Mouse (Mus musculus) midbrain, embryonic 10.5 days (tissue): ENCODE results near the gene Kif28. TPM values are rescaled to one million over a fixed set of nuclear protein-coding genes. Genes with fewer than 3 reads are reported as not detected.
"Not testable (repeated sequence)": the region's sequence is repeated elsewhere in the genome, so short reads cannot be mapped to it uniquely, and the experiment has no call there.

Source experiments
- DNase-seq: peaks from one replicate; pipeline ENCODE4 v3.0.0-alpha.2; 2017; ENCODE audit warnings: low spot score
- H3K27ac ChIP-seq: fragments of 300-500 bp; sonication (generic); replicated peaks from 2 replicates; pipeline ENCODE4 v1.5.1; 2016; ENCODE audit warnings: mild to moderate bottlenecking
- H3K27me3 ChIP-seq: fragments of 300-500 bp; sonication (generic); 2 replicates; pipeline ENCODE4 v1.6.1; 2016; ENCODE audit warnings: low read depth, mild to moderate bottlenecking; ENCODE audit not compliant: poor library complexity, severe bottlenecking
- H3K36me3 ChIP-seq: fragments of 300-500 bp; sonication (generic); 2 replicates; pipeline ENCODE4 v1.6.1; 2016; ENCODE audit warnings: mild to moderate bottlenecking, moderate library complexity
- H3K4me1 ChIP-seq: fragments of 300-500 bp; sonication (generic); 2 replicates; pipeline ENCODE4 v1.6.1; 2016
- H3K4me3 ChIP-seq: fragments of 300-500 bp; sonication (generic); 2 replicates; pipeline ENCODE4 v1.5.1; 2016; ENCODE audit warnings: mild to moderate bottlenecking, moderate library complexity
- H3K9me3 ChIP-seq: fragments of 300-500 bp; sonication (generic); replicated peaks from 2 replicates; pipeline ENCODE4 v1.6.1; 2016; ENCODE audit warnings: mild to moderate bottlenecking
- WGBS: fragments of 180-500 bp; shearing (Covaris S2); methylation state at CpG from one replicate; pipeline ENCODE4 v1.1.7; 2016; 5-methylcytosine and 5-hydroxymethylcytosine counted together
- polyA plus RNA-seq: library from polyadenylated mRNA; unstranded; fragments of >200 nt; fragmentation: Nextera tagmentation; extraction: Ambion mirVana; gene quantifications from 2 replicates; pipeline ENCODE4 v1.2.1, GENCODE M21; 2016

The Kif28 gene
- polyA plus RNA-seq, 1 experiment from 2014 or later: 0.05 TPM

- no peaks in the 10 kb centered on the region for H3K36me3 ChIP-seq
- no peaks in the 10 kb centered on the region for H3K9me3 ChIP-seq
- H3K4me3 ChIP-seq: no peak overlapping the region
- WGBS: 64% methylated on average over 4 of the region's 4 CpGs
- H3K27ac ChIP-seq: no peak overlapping the region
- no peak for DNase-seq
- H3K27me3 ChIP-seq: no peaks in the 10 kb centered on the region
- H3K4me1 ChIP-seq: peaks cover 35% of the 10 kb centered on the region
These were observed 80.7 kb downstream of the Kif28 start for GRCm38 (mm10) chr1:179664309-179664930.

- no peaks in the 10 kb centered on the region for H3K9me3 ChIP-seq
- no peak for DNase-seq
- 95% methylated on average over 5 of the region's 5 CpGs for WGBS
- no peak overlapping the region for H3K27ac ChIP-seq
- no peak overlapping the region for H3K4me3 ChIP-seq
- H3K4me1 ChIP-seq: peaks cover 21% of the 10 kb centered on the region
- H3K36me3 ChIP-seq: no peaks in the 10 kb centered on the region
- no peaks in the 10 kb centered on the region for H3K27me3 ChIP-seq
These were observed 82.0 kb downstream of the Kif28 start for GRCm38 (mm10) chr1:179663065-179663464.

- H3K27me3 ChIP-seq: no peaks in the 10 kb centered on the region
- H3K36me3 ChIP-seq: no peaks in the 10 kb centered on the region
- no peak overlapping the region for H3K4me3 ChIP-seq
- H3K4me1 ChIP-seq: 0 out of 2 replicates have a peak, but pooled peaks cover 4% of the 10 kb centered on the region
- 81% methylated on average over 5 of the region's 5 CpGs for WGBS
- no peaks in the 10 kb centered on the region for H3K9me3 ChIP-seq
- DNase-seq: no peak
- no peak overlapping the region for H3K27ac ChIP-seq
These were observed 93.8 kb downstream of the Kif28 start for GRCm38 (mm10) chr1:179651224-179651623.

- 82% methylated on average over 4 of the region's 4 CpGs for WGBS
- Histone ChIP-seq H3K27ac (no peak overlapping the region), H3K4me3 (no peak overlapping the region), H3K4me1 (peaks cover 7% of the 10 kb centered on the region; the same call in 1 of the 2 replicates), H3K9me3 (no peaks in the 10 kb centered on the region), H3K27me3 (no peaks in the 10 kb centered on the region), H3K36me3 (no peaks in the 10 kb centered on the region)
- no peak for DNase-seq
These were observed 94.8 kb downstream of the Kif28 start for GRCm38 (mm10) chr1:179650284-179650683.

GRCm38 (mm10) chr1:179649324-179649723 is 95.7 kb downstream of the Kif28 start:
- WGBS: 78% methylated on average over 3 of the region's 3 CpGs
- peaks cover 7% of the 10 kb centered on the region; the same call in 1 of the 2 replicates for H3K4me1 ChIP-seq
- H3K27me3 ChIP-seq: no peaks in the 10 kb centered on the region
- H3K9me3 ChIP-seq: no peaks in the 10 kb centered on the region
- H3K27ac ChIP-seq: no peak overlapping the region
- no peak overlapping the region for H3K4me3 ChIP-seq
- DNase-seq: no peak
- no peaks in the 10 kb centered on the region for H3K36me3 ChIP-seq

- not testable (repeated sequence) for H3K4me1 ChIP-seq, H3K9me3 ChIP-seq, DNase-seq, H3K4me3 ChIP-seq, H3K27ac ChIP-seq, H3K27me3 ChIP-seq, H3K36me3 ChIP-seq
- 75% methylated on average over 5 of the region's 5 CpGs for WGBS
These were observed 96.4 kb downstream of the Kif28 start for GRCm38 (mm10) chr1:179648678-179649077.

GRCm38 (mm10) chr1:179645980-179646268 is 99.1 kb downstream of the Kif28 start:
- 22% methylated on average over 4 of the region's 4 CpGs for WGBS
- no peaks in the 10 kb centered on the region for H3K27me3 ChIP-seq
- H3K4me3 ChIP-seq: peak overlapping the region; percentile 18; the same call in 1 of the 2 replicates
- peaks cover 7% of the 10 kb centered on the region; the same call in 1 of the 2 replicates for H3K4me1 ChIP-seq
- H3K36me3 ChIP-seq: no peaks in the 10 kb centered on the region
- H3K9me3 ChIP-seq: no peaks in the 10 kb centered on the region
- no peak for DNase-seq
- 0 out of 2 replicates have a peak overlapping the region, but pooled peaks have one; percentile 39 for H3K27ac ChIP-seq

Other genes starting within 250 kb of the Kif28 start
- gene Smyd3, start 227.2 kb downstream of the Kif28 start, polyA plus RNA-seq: 11.7 and 15.3 TPM in 2 replicates
- gene Tfb2m, start 199.0 kb downstream of the Kif28 start, polyA plus RNA-seq: 25.5 and 25.7 TPM in 2 replicates
- gene Cnst, start 198.9 kb downstream of the Kif28 start, polyA plus RNA-seq: 19.7 and 23.5 TPM in 2 replicates
- gene Sccpdh, start 77.1 kb downstream of the Kif28 start, polyA plus RNA-seq: 78.0 and 81.5 TPM in 2 replicates
- gene Gm10518, start 58.1 kb upstream of the Kif28 start, polyA plus RNA-seq: 0.10 and 0.31 TPM in 2 replicates
- 27.3 and 28.1 TPM in 2 replicates for gene Ahctf1, start 58.4 kb upstream of the Kif28 start, polyA plus RNA-seq
- gene Cdc42bpa, start 215.2 kb upstream of the Kif28 start, polyA plus RNA-seq: 11.7 and 13.0 TPM in 2 replicates